Mouse (Mus musculus) common myeloid progenitor, adult 5-6 weeks (primary cell): ENCODE data around the gene Phactr2. TPM values are rescaled to one million over a fixed set of nuclear protein-coding genes. Genes with fewer than 3 reads are reported as not detected.

ENCODE experiments used
- ATAC-seq: replicated peaks from 2 replicates; pipeline ENCODE4 v1.8.0; 2016; ENCODE audit warnings: low read depth, mild to moderate bottlenecking, moderate TSS enrichment, inconsistent platforms; ENCODE audit not compliant: poor library complexity, severe bottlenecking
- total RNA-seq: library from RNA; stranded (forward); fragments of 200-1000, 187-1606 nt; gene quantifications from 2 replicates; pipeline ENCODE4 v1.2.3, GENCODE M21; 2017

The Phactr2 gene
- total RNA-seq, 1 experiment from 2014 or later, result 27.6 TPM

- peak; percentile 80 for ATAC-seq
These were observed 289.9 kb downstream of the Phactr2 start for GRCm38 (mm10) chr10:13184170-13184766.

GRCm38 (mm10) chr10:13180211-13180610 is 294.0 kb downstream of the Phactr2 start:
- ATAC-seq, result no peak

DNA sequence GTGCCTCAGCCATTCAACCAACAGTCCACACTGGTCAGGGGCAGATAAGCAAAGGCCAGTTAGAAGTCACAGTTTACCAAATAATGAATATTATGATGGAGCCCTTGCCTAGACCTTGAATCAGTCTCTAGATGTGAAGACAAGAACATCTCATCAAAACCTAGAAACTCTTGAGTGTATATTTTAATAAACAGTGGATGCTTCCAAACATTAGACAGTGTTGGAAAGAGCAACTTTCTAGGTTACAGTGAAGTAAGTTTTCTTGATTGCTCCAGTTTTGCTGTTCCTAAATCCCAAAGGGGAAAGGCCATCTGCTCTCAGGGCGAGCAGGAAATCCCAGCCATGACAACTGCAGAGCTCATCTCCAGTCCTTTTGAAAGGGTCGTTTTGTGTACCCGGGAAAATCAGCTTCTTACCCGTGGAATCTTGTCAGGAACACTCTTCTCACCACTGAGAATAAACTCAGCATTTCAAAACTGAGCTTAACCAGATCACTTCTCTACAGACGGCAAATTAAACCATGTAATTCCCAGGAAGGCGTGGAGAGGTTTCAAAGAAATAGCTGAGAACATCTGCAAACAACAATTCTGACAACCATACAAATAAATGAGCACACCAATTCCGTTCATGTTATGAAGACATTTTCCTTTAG is 296.1 kb downstream of the Phactr2 start, which contains the start of gene Zc2hc1b:
Gene Zc2hc1b (minus strand): TSS at position 51 of the 652 bp plus-strand sequence.
- ATAC-seq, result no peak

- no peak for ATAC-seq
These were observed 298.3 kb downstream of the Phactr2 start for GRCm38 (mm10) chr10:13175866-13176265.

DNA sequence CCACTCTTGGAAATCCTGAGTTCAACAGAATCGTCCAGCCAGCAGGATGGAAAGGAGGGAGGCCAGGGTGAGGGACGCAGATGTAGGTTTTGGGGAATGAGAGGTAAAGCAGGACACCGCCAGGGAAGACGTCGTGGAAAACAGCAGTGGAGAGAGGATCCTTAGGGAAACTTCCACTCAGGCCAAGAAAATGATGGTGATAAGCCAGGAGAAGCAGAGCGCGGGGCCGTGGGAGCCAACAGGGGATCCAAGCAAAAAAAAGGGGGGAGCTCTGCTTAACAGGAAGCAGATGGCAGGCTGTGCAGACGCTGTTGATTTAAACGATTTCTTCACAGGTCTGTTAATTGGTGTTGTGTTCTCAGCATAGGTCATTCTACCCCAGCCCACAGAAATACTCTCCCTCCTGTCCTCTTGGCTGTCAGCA is 301.4 kb downstream of the Phactr2 start:
- ATAC-seq, result peak; percentile 68

DNA sequence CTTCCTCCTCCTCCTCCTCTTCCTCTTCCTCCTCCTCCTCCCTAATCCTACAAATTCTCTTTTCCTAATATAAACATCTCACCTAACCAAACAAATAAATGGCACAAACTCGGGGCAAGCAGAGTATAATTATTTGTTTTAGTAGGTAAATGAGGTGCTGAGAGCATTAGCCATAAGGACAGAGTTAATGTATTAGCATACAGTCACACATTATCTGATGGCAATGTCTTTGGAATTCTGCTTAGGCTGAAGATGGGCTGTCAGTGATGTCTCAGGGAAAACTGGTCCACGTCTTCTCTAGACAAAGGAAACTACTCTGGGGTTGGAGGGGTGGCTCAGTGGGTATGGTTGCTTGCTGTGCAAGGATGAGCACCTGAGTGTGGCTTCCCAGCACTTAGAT is 302.8 kb downstream of the Phactr2 start:
- ATAC-seq, result no peak

DNA sequence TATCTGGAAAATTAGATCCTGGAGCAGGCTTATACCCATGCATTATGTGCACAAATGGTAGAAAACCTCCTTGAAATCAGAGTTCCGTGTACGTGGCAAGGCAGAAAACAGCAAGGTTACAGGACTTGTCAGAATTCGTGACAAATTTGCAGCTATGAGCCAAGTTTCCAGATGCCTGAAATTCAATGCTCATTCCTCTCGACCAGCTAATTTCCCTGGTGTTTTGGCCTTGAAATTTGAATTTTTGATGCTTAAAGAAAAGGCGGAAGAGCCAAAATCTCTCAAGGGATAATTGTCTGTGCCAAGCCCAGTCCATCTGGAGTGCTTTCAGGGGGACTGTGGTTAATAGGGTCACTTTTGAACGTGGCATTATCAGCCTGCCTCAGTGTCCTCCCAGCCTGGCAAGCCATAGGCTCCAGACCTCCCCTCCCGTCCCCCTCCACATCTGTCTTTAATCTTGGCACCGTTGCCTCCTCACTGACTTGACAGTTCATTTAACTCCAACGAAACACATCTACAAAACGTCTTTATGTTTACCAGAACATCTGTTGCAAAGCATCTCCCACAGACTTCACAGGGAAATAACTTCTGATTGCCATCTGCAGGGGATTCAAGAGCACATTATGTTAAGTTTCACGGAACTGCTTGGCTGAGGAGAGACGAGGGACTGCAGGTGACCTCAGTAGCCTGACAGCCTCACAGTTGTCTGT is 303.3 kb downstream of the Phactr2 start:
- ATAC-seq, result no peak

DNA sequence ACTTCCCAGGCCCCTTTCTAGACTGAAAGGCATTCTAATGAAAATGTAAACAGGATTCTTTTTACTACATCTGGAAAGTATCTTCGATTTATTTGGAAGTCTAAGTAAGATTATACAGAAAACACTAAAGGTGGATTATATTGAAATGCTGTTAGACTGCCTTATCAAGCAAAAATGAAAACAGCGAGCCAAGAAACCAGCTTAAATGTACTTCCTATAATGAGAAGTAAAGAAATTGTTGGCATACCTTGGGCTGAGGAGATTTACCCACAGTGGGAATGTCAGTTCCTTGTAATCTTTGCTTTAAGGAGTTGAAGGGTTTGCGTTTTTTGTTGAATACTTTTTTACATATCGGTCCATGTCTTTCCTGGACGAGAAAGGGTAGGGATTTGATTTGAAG is 305.8 kb downstream of the Phactr2 start:
- no peak for ATAC-seq

GRCm38 (mm10) chr10:13162031-13162430 is 312.2 kb downstream of the Phactr2 start:
- no peak for ATAC-seq

- ATAC-seq, result no peak
These were observed 313.3 kb downstream of the Phactr2 start for GRCm38 (mm10) chr10:13160913-13161312.

Other genes starting within 250 kb of the Phactr2 start
- gene Fuca2, start 25.1 kb upstream of the Phactr2 start, total RNA-seq, result 46.3 and 56.7 TPM in 2 replicates
- gene Adat2, start 78.5 kb upstream of the Phactr2 start, total RNA-seq, result 2.7 TPM in 2 replicates
- 15.4 and 23.3 TPM in 2 replicates for gene Pex3, start 78.7 kb upstream of the Phactr2 start, total RNA-seq